Mouse (Mus musculus): ENCODE measurements around the gene Gm28043.

- TF ChIP-seq UBTF (IDR thresholded peaks at IDR 0.05; ENCODE audit: low read depth, low read length) (no peak), HCFC1 (IDR thresholded peaks at IDR 0.05; ENCODE audit: low read depth, low read length) (no peak), CTCF (conservative IDR thresholded peaks at IDR 0.05 in 1 of 2, IDR thresholded peaks at IDR 0.05 in 1 of 2; ENCODE audit: low read depth in 2 of 2, low read length in 2 of 2) (no peak), EP300 (IDR thresholded peaks at IDR 0.05; ENCODE audit: low read length) (no peak), JUN (IDR thresholded peaks at IDR 0.05; ENCODE audit: insufficient read depth, low read depth, low read length) (no peak), MYC (IDR thresholded peaks at IDR 0.05; ENCODE audit: low read depth, low read length) (no peak), MEF2A (IDR thresholded peaks at IDR 0.05; ENCODE audit: borderline replicate concordance, low read depth, low read length) (no peak), POLR2AphosphoS2 (IDR thresholded peaks at IDR 0.05; ENCODE audit: low read depth, low read length) (no peak), ZNF384 (IDR thresholded peaks at IDR 0.05; ENCODE audit: low read depth, low read length) (no peak)
These were observed 91.2 kb downstream of the Gm28043 start for GRCm38 (mm10) chr17:29705881-29706280.
